Mouse (Mus musculus) intestine, embryonic 15.5 days (tissue): ENCODE data around the gene Vmn2r68. TPM values are rescaled to one million over a fixed set of nuclear protein-coding genes. Genes with fewer than 3 reads are reported as not detected.

ENCODE experiments used
- ATAC-seq: fragments of 200-750 bp; cut with Nextera tagmentation; 2 replicates; pipeline ENCODE4 v1.8.0; 2017; ENCODE audit warnings: moderate TSS enrichment, moderate library complexity
- H3K27ac ChIP-seq: fragments of 300-500 bp; sonication (generic); 2 replicates; pipeline ENCODE4 v1.5.1; 2015; ENCODE audit warnings: mild to moderate bottlenecking, inconsistent platforms
- H3K27me3 ChIP-seq: fragments of 300-500 bp; sonication (generic); replicated peaks from 2 replicates; pipeline ENCODE4 v1.6.1; 2015; ENCODE audit warnings: inconsistent platforms
- H3K36me3 ChIP-seq: fragments of 300-500 bp; sonication (generic); 2 replicates; pipeline ENCODE4 v1.6.1; 2015; ENCODE audit warnings: inconsistent platforms
- H3K4me1 ChIP-seq: fragments of 300-500 bp; sonication (generic); replicated peaks from 2 replicates; pipeline ENCODE4 v1.6.1; 2015; ENCODE audit warnings: inconsistent platforms
- H3K4me2 ChIP-seq: fragments of 300-500 bp; sonication (generic); replicated peaks from 2 replicates; pipeline ENCODE4 v1.6.1; 2015; ENCODE audit warnings: mild to moderate bottlenecking, inconsistent platforms
- H3K4me3 ChIP-seq: fragments of 300-500 bp; sonication (generic); replicated peaks from 2 replicates; pipeline ENCODE4 v1.5.1; 2015; ENCODE audit warnings: inconsistent platforms
- H3K9ac ChIP-seq: fragments of 300-500 bp; sonication (generic); 2 replicates; pipeline ENCODE4 v1.6.1; 2015; ENCODE audit warnings: inconsistent platforms
- H3K9me3 ChIP-seq: fragments of 300-500 bp; sonication (generic); 2 replicates; pipeline ENCODE4 v1.6.1; 2016; ENCODE audit warnings: inconsistent platforms
- polyA plus RNA-seq: library from polyadenylated mRNA; unstranded; fragments of >200 nt; fragmentation: Nextera tagmentation; extraction: Ambion mirVana; gene quantifications from 2 replicates; pipeline ENCODE4 v1.2.1, GENCODE M21; 2015

Gene Vmn2r68
- not detected in 2 replicates for polyA plus RNA-seq

- Histone ChIP-seq H3K36me3 (no peaks in the 10 kb centered on the region), H3K9me3 (no peaks in the 10 kb centered on the region), H3K27me3 (no peaks in the 10 kb centered on the region), H3K4me2 (no peak within 1 kb of the TSS), H3K4me1 (no peaks in the 10 kb centered on the region), H3K9ac (no peak within 1 kb of the TSS), H3K4me3 (no peak within 1 kb of the TSS), H3K27ac (no peak within 1 kb of the TSS)
- ATAC-seq, result no peak
Measured at GRCm38 (mm10) chr7:85237683-85238082, at the start of gene Vmn2r68. Gene Vmn2r68, minus strand, starts transcription at chr7:85237783.

Other genes starting within 250 kb of the Vmn2r68 start
- not detected in 2 replicates for gene Vmn2r66, start 225.5 kb downstream of the Vmn2r68 start, polyA plus RNA-seq
- gene Vmn2r67, start 81.8 kb downstream of the Vmn2r68 start, polyA plus RNA-seq, result not detected in 2 replicates
- gene Vmn2r69, start 178.1 kb upstream of the Vmn2r68 start, polyA plus RNA-seq, result not detected in 2 replicates